Mouse (Mus musculus) cerebellum, postnatal 14 days (tissue): ENCODE results near the gene Nelfb.

Experiments used
- DNase-seq, 2 experiments: peaks; one replicate each; pipeline ENCODE4 v3.0.0; 2021; ENCODE audit warnings: mixed read lengths in 2 of 2

Nelfb gene

DNA sequence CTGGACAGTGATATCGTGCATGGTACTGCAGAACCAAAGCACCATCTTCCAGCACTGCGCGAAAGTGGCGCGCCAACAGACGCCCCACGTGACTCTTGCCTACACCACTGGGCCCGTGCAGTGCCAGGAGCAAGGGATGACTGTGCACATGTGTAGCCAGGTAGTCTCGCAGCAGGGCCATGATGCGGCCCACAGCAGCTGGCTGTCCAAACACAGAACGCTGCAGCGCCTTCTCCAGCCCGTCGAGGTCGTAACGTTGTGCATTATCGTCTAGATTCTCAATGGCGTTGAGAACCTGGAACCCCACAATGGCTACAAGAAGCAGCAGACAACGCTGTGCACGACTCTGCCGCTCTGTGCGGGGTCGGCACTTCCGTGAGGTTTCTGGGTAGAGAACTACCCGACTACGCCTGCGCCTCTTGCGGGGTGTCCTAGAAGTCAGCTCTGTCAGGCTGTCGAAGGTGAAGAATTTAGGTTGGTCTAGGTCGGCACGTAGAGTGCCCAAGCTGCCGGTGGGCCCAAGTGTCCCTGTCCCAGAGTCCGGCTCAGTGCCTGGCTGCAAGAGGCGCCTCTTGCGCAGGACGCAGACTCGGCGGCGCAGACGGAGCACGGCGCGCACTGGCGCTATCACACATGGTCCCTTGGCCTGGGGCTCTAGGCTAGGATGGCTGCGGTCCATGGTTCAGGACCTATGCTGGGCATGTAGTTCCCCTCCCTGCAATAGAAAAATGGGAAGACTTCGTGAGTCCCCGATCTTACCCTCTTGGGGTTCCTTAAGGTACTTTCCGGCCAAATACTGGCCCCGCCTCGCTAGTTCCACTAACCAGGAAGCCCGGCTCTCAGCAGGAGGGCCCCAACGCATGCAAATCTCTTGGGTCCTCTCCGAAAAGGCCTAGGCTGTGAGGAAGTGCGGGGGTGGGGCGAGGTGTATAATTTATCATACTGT, 15.8 kb downstream of the Nelfb start:
- DNase-seq: no peak

DNA sequence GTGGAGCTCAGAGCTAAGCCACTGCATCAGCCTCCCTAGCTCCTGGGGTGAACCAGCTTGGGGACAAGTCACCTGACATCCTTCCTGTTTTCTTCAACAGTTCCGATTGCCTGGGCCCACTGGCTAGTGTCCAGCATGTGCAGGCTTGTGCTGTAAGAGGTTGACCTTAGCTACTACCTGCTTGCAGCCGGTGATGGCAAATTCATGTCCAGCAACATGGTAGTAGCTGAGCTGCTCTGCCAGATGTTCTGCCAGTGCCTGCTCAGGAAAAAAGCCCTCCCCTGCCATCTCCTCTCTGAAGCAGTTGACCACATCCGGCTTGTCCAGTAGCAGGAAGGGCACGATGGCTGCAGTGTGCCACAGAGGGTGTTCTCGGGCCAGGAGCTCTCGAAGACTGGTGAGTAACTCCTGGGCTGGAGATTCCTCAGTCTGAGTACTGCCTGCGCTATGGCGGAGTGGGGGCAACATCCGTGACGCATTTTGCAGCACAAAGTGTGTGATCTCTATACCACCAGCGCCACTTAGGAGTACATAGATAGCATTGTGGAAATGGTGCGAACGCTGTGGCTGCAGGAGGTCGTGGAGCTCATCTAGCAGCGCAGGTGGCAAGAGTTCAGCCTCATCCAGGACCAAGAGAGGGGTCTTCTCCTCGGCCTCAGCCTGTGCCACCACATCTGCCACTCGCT, 16.7 kb downstream of the Nelfb start:
- peak in 1 of 2 experiments; percentile 12 for DNase-seq

DNA sequence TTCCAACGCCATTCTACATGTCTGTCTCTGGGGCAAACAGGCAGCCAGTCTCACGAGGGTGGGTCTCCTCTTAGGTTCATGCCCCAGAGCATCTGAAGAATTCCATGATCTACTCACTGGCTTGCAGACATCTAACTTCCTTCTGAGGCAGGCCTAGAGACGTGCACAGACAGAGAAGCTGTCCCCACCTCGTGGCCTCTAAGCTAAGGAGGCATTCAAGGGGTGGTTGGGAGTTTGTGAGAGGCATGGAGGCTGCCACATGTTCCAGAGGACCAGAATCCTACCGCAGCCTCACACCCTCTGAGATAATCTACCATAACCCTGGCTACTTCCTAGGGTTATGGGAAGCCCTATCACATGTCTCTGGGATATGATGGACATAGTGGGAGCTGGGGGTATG, 17.3 kb downstream of the Nelfb start:
- DNase-seq: no peak

DNA sequence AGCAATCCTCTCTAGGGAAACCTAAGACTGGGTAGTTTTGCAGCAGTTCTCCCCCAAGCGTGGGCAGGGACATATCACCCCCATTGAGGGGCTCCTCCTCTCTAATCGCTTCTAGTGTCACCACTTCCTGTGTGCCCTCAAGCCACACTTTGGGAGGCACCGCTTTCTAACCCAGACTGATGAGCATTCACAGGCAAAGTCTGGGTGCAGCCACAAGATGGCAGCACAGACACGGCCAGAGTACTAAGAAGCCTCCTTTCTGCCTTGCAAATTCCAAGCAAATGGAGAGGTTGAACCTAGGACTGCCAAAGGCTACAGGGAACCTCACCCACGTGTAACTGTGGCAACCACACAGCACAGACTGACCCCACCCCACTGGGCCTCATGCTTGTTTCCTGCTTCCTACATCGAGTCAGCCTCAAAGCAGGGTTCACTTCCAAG, 17.9 kb downstream of the Nelfb start:
- peak; percentile 89 to 91 for DNase-seq

DNA sequence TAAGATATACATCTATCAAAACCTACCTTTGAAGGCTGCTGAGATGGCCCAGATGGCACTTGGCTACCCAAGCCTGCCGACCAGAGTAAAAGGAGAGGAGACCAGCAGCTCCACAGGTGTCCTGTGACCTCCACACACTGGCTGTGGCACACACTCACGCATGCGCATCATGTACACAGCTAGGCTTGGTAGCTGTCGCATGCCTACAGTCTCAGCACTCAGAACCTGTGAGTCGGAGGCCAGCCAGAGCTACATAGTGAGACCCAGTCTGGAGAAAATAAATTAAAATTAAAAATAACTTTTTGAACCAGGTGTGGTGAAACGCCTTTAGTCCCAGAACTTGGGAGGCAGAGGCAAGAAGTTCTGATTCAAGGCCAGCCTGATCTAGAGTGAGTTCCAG, 23.4 kb downstream of the Nelfb start:
- no peak for DNase-seq

DNA sequence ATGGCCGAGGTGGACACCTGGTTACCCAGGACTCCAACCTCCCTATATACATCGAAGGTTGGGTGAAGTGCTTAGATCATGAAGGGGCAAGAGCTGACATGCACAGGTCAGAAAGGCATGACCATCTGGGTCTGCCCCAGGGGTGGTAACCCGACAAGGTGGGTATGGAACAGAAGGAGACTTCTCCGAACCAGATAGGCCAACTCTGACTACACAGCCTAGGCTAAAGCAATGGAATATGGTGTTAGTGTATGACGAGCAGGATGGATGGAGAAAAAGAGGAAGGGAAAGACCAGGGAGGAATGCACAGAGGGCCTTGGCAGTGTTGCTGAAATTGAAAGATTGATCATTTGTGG, 24.7 kb downstream of the Nelfb start:
- DNase-seq: no peak

DNA sequence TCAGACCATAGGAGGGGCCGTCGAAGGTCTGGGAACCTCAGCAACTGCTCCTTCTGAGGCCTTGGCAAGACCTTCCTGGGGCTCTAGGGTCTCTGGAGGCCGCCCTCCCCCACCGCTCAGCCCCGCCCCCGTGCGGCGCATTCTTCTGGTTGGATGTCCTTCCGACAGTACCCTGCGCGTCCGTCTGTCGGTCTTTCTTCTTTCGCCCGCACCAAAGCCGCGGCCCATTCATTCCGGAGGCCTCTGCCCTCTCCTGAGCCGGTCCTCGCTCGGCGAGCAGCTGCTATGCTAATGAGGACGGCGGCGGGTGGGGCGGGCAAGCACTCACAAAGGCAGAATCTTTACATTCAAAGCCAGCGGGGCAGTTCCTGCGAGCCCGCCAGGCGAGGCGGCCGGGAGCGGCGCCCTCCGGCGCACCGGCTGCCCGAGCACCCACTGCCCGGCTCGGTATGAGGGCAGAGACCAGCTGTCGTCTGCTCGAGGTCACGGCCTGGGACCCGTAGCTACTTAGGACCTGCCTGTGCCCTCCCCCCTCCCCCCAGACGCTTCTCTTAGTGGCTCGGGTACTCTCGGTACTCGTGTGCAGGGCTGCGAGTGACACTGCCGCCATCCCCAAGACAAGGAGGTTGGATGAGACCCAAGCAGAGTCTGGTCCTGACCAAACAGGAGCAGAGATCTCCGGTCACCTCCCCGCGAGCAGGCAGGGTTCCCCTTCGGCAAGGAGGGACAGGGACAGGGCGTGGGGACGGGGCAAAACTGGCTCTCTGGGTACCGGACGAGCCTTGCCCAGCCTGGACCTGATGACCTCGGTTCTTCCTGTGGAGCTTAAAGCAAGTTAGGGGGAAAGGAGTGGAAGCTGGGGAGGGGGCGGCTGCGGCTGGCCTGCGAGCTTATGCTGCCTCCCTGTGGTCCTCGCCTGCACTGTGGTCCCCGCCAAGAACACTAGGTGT, 25.4 kb downstream of the Nelfb start:
- DNase-seq: peak; percentile 39 to 57

DNA sequence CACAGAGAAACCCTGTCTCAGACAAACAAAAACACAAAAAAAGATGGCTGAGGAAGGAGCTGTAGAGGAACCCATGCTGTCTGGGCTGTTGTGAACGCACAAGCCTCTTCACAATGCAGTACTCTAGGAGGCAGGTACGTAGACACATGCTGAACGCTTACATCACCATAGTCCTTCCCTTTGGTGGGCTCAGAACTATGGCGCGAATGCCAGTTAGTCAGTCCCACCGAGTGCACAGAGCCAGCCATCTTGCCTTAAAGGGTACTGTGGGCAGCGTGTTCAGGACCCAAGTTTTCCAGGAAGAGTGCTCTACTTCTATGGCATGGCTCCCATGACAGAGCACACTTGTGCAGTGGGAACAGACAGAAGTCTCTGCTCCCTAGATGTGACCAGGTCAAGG, 26.8 kb downstream of the Nelfb start:
- no peak for DNase-seq

DNA sequence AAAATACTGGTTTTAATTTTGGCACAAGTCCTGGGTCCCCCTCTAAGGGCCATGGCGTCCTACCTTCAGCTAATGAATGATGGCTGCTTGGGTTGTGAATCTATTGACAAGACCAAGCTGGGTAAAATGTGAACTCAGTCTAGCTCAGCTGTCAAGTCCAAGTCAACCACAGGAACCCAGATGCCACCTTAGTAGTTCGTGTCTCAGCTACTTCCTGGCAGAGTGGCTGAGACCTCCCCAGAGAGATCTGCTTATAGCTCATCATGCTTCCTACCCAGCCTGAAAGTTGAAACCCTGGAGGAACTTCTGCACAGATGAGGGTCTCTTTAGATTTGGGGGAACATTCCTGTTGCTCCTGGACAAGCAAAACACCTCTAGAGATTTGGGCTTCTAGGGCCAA, 28.0 kb downstream of the Nelfb start:
- no peak for DNase-seq

DNA sequence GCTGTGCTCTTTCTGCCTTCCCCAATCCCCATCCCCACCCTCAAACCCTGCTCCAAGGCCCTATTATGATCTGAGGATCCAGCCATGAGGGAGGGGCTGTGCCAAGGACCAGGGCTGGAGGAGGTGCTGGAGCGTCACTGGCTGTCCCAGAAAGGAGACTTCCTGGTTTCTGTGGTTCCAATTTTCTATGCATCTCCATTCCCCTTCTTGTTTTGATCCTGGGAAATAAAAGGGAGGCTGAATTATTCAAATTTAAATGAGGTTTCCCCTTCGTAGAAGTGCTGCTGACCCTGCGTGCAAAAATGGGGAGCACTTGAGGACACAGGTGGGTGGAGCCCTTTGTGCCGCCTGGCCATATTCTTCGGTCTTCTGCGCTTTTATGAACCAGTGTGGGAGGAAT, 28.6 kb downstream of the Nelfb start:
- DNase-seq: no peak

DNA sequence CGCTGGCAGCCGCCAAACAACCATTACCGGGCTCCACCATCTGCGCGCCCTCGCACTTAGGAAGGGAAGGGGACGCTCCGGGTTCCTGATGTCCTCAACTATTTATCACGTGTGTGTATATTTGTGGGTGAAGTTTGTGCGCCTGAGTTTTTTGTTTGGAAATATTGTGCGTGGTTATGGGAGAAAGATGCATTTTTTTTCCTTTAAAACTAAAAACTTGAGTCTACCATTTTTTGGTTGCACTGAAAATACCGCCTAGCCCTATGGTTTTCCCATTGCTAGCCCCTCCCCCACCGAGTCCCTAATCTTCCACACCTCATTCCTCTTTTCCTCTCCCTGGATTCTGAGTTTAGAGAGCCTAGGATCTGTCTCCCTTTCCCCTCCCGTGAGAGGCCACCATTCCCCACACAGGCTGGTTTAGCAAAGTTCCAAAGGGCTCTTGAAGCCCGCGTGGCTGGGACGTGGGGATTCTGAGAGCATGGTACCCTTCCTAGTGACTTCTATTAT, 29.3 kb downstream of the Nelfb start:
- peak; percentile 16 to 44 for DNase-seq

DNA sequence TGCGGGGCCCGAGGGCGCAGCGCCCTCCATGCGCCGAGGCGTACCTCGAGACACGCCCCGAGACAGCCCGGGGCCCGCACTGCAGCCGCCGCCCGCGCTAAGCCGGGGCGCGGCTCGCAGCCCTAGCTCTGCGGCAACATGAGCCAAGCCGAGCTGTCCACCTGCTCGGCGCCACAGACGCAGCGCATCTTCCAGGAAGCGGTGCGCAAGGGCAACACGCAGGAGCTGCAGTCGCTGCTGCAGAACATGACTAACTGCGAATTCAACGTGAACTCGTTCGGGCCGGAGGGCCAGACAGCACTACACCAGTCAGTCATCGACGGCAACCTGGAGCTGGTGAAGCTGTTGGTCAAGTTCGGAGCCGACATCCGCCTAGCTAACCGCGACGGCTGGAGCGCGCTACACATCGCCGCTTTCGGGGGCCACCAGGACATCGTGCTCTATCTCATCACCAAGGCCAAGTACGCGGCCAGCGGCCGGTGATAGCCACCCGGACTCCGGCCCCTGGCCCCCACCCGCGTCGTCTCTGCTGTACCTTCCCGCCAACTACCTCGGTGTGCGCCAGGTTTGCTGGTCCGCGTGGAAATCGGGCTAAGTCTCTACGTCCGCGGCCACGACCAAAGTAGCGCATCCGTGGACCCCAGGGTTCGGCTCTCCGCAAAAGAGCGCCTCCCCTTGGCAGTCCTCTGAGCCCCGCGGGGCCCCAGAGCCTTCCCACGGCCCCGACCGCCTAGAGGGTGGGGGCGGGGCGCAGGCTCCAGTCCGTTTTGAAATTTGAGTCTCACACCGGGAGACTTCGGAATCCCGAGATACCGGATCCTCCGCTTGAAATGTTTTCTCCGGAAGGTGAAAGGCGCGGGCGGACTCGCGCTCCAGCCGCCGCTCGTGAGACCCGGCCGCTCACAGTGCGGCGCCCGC, 30.1 kb downstream of the Nelfb start:
- peak; percentile 56 to 60 for DNase-seq

DNA sequence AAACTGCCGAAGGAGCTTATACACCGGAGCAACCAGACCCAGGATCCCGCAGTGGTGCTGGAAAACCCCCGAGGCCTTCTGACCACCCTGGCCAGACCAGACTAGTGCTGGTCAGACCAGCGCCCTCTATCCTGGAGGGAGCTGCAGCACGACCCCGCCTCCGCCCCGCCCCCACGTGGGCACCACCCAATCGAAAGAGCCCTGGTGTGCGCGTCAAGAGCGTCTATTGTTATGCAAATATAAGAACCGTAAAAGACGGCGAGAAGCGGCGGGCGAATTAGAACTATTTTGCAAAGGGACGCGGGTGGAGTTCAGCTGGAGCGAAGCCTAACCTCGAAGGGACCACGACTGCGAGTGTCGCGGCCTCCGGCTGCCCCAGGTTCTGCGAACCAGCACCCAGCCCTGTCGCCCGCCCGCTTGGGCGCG, 30.8 kb downstream of the Nelfb start, which contains the start of gene Nrarp:
Nrarp (plus strand) TSS at position 281 of the 426 bp plus-strand sequence.
- DNase-seq: peak; percentile 92 to 95

DNA sequence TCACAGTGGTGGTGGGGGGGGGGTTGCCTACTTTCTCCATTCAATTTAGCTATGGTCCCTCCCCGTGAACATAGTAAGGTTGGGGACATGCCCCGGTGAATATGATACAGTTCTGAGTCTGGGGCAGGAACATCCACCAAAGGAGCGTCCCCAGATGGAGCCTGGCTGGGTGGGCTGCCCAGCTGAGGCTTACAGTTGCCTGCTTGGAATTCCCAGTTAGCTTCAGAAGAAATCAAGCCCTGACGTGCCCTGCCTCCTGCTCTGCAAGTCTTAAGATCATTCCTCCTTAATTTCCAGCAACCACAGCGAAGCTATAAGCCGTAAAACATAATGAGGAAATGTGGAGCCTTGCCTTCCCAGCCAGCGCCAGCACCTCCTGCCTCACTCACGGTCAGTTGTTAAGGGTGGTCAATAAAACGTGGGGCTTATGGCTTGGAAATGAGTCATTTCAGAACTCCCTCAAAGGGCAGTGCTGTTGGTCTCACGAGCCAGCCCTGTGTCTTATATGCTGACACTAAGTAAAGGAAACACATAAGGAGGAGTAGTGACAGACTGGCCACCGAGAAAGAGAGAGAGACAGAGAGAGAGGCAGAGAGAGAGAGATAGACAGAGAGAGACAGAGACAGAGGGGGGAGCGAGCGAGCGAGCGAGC, 31.6 kb downstream of the Nelfb start:
- DNase-seq: no peak

DNA sequence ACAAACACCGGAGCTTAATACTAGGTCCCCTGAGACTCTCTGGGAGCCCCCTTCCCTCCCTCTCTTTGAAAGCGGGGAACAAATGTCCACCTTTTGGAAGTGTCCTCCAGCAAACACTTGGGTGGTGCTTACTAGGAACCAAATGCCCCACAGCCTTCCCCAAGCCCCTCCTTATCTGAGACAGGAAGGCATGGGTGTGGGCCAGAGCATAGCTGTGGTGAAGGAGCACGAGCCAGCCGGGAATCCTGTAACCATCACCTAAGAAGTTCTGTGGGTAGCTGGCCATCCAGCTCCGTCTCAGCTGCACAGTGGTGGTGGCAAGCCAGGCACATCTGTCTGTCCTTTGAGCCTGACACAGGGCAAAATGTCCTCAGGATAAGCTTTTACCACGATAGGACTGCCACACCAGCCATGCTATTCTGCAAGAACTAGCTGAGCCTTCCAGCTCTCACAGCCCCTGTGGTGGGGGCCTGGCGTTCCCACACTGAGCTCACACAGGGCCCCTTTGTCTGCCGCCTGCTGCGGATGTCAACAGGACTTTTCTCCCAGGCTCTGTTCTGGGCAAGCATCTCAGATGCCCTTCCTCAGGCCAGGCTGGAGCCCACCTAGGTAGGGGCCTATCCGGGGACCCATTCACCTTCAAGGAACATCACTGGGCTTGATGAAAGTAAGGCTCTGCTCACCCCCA, 32.9 kb downstream of the Nelfb start:
- peak in 1 of 2 experiments; percentile 23 for DNase-seq

DNA sequence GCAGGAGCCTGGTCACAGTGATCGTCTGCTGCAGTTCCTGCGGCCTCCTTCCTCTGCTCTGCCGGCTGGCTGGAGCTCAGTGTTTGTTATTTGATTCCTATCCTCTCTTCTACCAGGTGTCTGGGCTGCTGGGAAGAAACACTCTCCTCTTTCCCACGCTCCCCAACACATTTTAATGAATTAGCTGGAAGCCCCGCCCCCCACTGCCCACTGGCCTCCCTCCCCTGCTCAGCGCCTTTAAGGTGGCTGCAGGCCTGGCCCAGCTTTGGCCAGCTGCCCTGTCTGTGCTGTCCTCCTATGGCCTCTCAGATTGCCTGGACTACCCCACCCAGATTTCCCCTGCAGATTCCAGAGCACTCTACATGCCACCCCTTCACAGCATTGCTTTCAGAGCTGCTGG, 33.6 kb downstream of the Nelfb start:
- peak; percentile 62 to 71 for DNase-seq

DNA sequence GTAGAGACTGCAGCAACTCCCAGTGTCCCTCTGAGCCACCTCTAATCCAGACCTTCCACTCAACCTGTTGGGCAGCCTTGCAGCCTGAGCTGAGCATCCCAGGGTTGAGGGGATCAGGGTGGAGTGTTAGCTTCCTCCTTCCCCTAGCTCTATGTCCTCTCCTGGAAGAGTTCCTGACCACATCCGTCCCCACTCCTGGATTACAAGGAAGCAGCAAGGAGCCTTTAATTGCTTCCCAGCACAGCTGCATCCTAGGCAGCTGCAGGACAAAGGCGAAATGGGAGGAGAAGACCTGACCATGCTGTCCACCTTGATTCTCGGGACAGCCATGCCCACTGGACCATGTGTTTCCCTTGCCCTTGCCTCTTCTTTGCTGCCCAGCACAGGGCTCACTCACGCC, 34.2 kb downstream of the Nelfb start:
- DNase-seq: no peak

DNA sequence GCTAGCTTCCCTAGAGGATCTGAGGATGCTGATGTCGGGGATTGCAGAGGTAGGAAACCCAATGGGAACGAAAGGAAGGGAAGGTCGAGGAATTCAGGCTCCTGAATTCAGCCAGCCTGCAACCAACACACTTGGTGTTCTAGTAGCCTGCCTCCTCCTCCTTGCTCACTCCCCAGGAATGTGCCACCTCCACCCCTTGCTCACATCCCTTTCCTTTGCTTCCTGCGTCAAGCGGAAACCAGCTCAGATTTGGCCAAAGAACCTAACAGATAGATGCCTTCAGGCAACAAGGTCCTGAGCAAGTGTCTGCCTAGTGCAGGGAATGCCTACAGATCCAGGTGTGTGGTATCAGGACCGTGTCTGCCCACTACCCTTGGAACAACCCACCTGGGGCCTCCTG, 34.7 kb downstream of the Nelfb start:
- no peak for DNase-seq

DNA sequence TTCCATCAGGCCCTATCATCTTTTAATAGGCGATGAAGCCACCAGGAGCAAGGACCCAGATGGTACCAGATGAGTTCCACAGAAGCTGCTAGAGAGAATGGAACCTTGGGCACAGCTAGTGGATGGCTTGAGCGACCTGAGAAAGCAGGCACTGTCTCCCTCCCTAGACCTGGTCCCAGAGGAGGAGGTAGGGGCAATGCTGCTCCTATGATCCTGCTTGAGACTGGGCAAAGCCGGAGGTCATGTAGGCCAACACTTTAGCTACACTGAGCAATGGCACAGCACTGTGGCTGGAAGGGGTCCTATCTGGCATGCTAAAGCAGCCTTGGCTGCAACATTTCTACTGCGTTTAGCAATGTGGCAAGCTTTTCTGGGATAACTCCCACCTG, 35.6 kb downstream of the Nelfb start:
- DNase-seq: peak in 1 of 2 experiments; percentile 42
